Mouse (Mus musculus): Measurements from ENCODE around the gene Zfp352. TPM values are rescaled to one million over a fixed set of nuclear protein-coding genes. Genes with fewer than 3 reads are reported as not detected.
"Not testable (repeated sequence)": the region's sequence is repeated elsewhere in the genome, so short reads cannot be mapped to it uniquely, and the experiment has no call there.

Gene Zfp352
- not detected for total RNA-seq (2021)
- long read RNA-seq, experiment 1, result 0 reads
- long read RNA-seq, experiment 2, result 0 reads

- no peak for DNase-seq (ENCODE audit: extremely low spot score in 1 of 2, low spot score in 2 of 2)
- no peak within 1 kb of the TSS for H3K27ac ChIP-seq
- intact Hi-C loops (cut with DNase I), result no loop called here
- H3K4me3 ChIP-seq, result no peak within 1 kb of the TSS
- TF ChIP-seq CTCF (IDR thresholded peaks at IDR 0.05), result no peak
Observed at GRCm38 (mm10) chr4:90218520-90218919, at the start of gene Zfp352. Gene Zfp352 (plus strand): TSS chr4:90218820.

- intact Hi-C loops (cut with DNase I), result loop anchor here (10.0 kb wide), 1 partner anchor 1204 kb away; no protein-coding TSS in a partner anchor
Observed at GRCm38 (mm10) chr4:90170890-90171483, 47.6 kb upstream of the Zfp352 start.

GRCm38 (mm10) chr4:90174036-90174435 is 44.6 kb upstream of the Zfp352 start:
- DNase-seq (ENCODE audit: extremely low spot score in 1 of 2, low spot score in 2 of 2), result no peak
- TF ChIP-seq CTCF (IDR thresholded peaks at IDR 0.05), result no peak
- no peak overlapping the region for H3K27ac ChIP-seq
- intact Hi-C loops (cut with DNase I), result loop anchor here (10.0 kb wide), 1 partner anchor 1201 kb away; no protein-coding TSS in a partner anchor
- no peak overlapping the region for H3K4me3 ChIP-seq

More at GRCm38 (mm10) chr4:90170890-90171483, 47.6 kb upstream of the Zfp352 start:
- Histone ChIP-seq H3K27ac (no peak overlapping the region), H3K4me3 (no peak overlapping the region)
- peak; percentile 68 for TF ChIP-seq CTCF (IDR thresholded peaks at IDR 0.05)
- DNase-seq (ENCODE audit: extremely low spot score in 1 of 2, low spot score in 2 of 2), result no peak

- Histone ChIP-seq H3K4me3 (no peak overlapping the region), H3K27ac (no peak overlapping the region)
- no peak for DNase-seq (ENCODE audit: extremely low spot score in 1 of 2, low spot score in 2 of 2)
- intact Hi-C loops (cut with DNase I), result no loop called here
- no peak for TF ChIP-seq CTCF (IDR thresholded peaks at IDR 0.05)
Observed at GRCm38 (mm10) chr4:90203421-90203820, 15.2 kb upstream of the Zfp352 start.

- no peak for TF ChIP-seq CTCF (IDR thresholded peaks at IDR 0.05)
- H3K4me3 ChIP-seq, result no peak overlapping the region
- intact Hi-C loops (cut with DNase I), result no loop called here
Observed at GRCm38 (mm10) chr4:90211475-90211874, 7.1 kb upstream of the Zfp352 start.

GRCm38 (mm10) chr4:90212076-90212475 is 6.5 kb upstream of the Zfp352 start:
- TF ChIP-seq CTCF (IDR thresholded peaks at IDR 0.05), result no peak
- Histone ChIP-seq H3K4me3 (no peak overlapping the region), H3K27ac (no peak overlapping the region)
- intact Hi-C loops (cut with DNase I), result no loop called here
- no peak for DNase-seq (ENCODE audit: extremely low spot score in 1 of 2, low spot score in 2 of 2)

More at GRCm38 (mm10) chr4:90211475-90211874, 7.1 kb upstream of the Zfp352 start:
- DNase-seq (ENCODE audit: extremely low spot score in 1 of 2, low spot score in 2 of 2), result no peak
- no peak overlapping the region for H3K27ac ChIP-seq

- DNase-seq (ENCODE audit: extremely low spot score in 1 of 2, low spot score in 2 of 2); H3K27ac ChIP-seq; H3K4me3 ChIP-seq; intact Hi-C loops (cut with DNase I): not testable (repeated sequence)
Observed at GRCm38 (mm10) chr4:90235646-90236045, 17.0 kb downstream of the Zfp352 start.

- TF ChIP-seq CTCF (IDR thresholded peaks at IDR 0.05), result no peak
- DNase-seq (ENCODE audit: extremely low spot score in 1 of 2, low spot score in 2 of 2), result no peak
- intact Hi-C loops (cut with DNase I), result no loop called here
- Histone ChIP-seq H3K4me3 (no peak overlapping the region), H3K27ac (no peak overlapping the region)
Observed at GRCm38 (mm10) chr4:90269781-90270180, 51.2 kb downstream of the Zfp352 start.
